Mouse (Mus musculus) CD4-positive helper T cell, adult 2 months (primary cell): Measurements from ENCODE around the gene Galr3.

Experiments used
- DNase-seq: peaks from one replicate; pipeline ENCODE4 v3.0.0-alpha.2; 2012; ENCODE audit warnings: low read depth, missing footprints, low spot score

The Galr3 gene

DNA sequence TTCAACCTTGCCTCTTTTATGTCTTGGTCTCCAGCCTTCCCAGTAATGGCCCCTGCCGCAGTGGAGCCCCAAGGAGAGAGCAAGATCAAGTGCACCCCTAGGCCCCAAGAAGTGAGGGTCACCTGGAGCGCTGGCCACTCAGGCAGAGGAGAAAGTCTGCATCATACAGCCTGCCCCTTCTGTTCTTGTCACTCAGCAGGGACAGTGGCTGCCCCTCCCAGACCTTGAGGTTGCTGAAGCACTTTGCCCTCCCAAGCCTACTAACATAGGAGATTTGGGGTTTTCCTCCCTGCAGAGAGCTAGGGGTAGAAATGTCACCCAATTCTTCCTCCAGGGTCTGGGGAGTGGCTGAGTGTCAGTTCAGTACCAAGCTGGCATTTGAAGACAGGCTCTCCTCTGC is 10.7 kb downstream of the Galr3 start:
- DNase-seq: no peak

DNA sequence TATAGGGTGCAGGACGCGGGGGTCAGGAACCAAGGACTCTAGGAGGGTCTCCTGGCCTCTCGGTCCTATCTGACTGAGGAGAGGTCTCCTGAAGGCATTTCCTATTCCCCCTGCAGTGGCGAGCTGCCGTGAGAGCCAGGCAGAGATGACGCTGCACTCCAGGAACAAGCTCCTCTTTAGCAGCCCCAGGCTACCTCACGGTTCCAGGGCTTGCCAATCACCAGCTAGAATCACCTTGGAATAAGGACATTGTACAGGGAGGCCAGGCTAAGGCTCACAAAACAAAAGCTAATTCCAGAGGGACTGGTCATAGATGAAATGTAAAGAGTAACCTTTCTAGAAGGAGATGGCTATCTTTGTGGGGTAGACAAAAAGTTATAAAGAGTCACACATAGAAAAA is 14.9 kb downstream of the Galr3 start:
- DNase-seq: no peak

DNA sequence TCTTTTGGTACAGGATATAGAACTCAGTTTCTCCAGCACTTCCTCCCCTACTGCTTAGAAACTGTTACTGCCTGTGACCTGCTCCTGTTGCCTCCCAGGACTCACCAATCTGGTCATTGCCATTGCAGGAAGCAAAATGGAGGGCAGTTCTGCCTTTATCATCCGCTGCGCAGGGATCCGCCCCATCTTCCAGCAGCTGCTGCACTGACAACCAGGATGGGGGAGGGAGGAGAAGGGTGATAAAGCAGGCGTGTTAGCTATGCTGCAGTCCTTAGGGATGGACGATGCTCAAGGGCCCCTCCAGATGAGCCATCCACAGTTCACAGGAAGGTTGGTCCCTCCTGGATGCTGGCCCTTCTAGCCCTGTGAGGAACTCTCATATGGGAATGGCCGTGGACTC is 16.2 kb downstream of the Galr3 start:
- no peak for DNase-seq

DNA sequence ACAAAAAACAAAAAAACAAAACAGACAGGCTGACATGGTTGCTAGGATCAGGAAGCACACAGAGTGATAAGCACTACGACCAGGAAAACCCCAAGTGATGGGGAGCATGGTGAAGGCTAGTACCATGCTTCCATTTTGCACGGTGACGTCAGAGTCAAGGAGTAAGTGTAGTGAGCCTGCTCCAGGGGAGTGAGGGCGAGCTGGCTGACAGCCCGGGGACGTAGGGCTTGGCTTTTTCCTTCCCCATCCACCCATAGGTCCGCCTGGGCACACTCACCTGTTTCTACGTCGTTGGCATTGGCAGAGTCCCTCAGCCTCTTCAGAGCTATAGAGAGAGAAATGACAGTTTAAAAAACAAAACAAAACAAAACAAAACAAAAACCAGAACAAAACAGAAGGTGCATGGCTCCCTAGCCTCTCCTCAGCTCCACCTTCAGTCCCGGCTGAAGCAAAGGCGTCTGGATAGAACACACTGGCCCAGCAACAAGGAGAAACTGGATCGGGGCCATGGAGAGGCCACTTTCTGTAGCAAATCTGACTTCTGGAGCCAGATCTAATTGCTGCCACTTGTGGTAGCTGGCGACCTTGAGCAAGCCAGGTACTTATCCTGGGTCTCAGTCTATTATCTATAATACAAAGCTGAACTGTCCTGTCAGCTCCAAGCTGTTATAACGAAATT is 19.3 kb downstream of the Galr3 start:
- no peak for DNase-seq

DNA sequence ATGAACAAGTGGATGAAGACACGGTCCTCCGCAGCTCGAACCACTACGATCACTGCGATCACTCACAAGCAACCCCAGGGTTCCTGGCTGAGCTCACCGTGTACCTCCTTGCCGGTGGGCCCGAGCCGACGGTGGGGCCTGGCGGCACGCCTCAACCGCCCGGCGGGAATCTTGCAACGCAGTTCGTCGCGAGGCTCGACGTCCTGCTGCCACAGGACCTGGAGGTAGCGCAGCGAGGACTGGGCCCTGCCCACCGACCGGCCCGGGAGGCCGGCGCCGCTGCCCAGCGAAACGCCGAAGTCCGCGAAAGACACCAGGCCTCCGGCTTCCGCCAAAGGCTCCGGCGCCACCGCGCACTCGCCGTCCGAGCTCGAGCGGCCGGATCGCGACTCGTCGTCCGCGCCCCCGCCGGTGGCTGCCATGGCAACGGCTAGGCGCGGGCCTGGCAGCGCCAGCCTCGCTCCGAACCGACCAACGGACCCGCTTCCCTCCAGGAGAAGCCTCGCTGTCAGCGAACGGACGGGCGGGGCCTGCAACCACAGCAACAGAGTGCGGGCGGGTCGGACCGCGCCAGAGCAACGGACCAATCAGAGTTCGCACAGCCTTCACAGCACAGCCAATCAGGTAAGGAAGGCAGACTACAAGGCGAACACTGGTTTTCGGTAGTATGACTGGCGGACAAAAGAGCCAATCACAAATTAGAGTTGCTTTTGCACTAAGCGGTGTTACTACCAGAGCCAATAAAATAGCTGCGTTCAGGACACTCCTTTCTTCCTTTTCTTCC is 20.9 kb downstream of the Galr3 start, which contains the start of gene Ankrd54:
Gene Ankrd54 (minus strand): TSS at position 518 of the 784 bp plus-strand sequence.
- peak; percentile 100 for DNase-seq

DNA sequence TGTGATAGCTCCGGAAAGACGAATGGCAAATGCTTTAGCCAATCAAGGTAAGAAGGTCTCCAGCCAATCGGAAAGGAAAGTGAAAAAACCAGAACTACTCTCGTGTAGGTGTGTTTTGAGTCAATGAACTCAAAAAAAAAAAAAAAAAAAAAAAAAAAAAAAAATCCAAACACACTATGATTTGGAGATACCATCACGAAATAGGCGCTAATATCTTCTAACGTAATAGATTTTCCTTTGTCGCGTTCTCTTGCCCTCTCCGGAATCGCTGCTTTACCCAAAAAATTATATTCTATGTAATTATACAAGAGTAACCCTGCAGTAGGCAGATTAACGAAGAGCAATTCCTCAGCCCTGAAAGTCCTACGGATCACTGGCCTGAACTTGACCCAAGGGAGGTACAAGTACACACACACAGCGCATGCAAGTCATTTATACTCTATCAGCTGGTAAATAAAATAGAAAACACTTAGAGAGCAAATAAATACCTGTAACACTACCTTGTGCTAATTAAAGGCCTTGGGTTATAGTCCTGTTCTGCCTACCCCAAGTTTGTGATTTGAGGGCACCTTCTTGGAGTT is 21.6 kb downstream of the Galr3 start:
- peak; percentile 16 for DNase-seq

DNA sequence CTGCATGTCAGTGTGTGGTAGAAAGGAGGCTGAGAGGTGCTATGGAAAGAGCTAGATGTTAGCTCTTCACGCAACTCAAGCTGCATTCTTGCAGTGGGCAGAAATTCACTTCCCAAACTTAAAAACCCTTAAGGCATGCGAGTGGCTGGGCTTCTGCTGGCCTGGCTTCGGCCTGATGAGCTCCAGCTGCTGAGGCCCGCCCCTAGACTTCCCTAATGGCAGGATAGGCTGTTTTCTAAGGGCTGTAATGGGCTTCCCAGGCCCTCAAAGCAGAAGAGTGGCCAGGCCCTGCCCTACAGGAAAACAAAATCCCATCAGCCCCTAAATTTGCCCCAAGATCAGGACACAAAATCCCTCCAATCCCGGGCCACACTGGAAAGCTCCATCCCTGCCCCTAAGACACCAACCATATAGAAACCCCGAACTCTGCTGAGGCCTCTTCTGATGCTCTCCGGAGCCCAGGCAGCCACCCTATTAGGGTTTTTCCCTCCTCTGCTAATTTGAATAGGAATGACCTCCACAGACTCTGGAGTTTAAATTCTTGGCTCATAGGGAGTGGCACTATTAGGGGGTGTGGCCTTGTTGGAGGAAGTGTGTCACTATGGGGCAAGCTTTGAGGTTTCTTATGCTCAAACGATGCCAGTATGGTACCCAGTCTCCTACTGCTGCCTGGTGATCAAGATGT is 23.5 kb downstream of the Galr3 start:
- no peak for DNase-seq

DNA sequence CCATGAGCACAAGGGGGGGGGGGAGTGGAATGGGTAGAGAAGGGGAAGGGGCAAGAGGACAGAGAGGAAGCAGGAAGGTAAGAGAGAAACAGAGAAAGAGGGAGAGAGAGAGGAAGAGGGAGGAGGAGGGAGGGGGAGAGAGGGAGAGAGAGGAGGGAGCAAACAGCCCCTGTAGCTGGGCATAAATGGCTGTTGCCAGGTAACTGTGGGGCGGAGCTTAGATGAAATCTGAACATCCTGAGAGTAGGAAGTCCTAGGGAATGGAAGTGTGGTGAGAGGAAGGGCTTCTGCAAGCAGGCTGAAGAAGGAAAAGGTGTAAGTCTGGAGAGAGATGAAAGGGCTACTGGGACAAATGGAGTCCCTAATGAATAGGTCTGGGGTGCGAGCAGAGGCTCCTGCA is 24.6 kb downstream of the Galr3 start:
- no peak for DNase-seq

DNA sequence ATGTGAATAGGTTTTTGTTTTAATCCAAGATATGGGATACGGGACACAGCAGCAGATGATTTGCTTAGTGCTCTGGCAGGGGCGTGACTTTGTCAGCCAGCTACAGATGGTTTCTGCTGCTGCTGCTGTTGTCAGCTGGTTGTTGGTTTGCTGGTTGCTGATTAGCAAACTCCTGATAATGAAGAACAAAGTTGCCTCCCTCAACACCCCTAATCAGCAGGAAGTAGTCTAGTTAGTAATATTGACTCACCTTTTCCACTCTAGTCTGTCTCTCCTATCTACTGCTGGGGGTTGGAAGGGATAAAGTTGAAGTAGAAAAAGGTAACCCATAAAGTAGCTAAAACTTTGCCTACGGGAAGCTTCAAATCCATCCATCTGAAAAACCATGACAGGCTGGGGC is 25.9 kb downstream of the Galr3 start:
- peak; percentile 50 for DNase-seq

DNA sequence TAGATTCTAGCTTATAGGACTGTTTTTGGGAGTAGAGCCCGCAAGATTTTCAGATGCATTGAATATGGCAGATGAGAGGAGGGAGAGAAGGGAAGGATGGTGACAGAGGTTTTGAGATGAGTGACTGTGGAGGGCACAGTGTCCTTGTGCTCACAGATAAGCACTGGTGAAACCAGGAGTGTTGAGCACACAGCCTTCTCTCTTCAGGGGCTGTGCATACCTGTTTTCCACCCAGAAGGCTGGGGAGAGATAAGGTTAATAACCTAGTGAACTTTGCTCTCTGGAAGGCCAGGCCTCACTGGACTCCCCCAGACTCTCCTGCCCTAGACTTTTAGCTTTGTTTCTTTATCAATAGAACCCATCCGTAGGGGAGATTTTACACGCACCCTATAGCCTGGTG is 26.7 kb downstream of the Galr3 start:
- DNase-seq: no peak

DNA sequence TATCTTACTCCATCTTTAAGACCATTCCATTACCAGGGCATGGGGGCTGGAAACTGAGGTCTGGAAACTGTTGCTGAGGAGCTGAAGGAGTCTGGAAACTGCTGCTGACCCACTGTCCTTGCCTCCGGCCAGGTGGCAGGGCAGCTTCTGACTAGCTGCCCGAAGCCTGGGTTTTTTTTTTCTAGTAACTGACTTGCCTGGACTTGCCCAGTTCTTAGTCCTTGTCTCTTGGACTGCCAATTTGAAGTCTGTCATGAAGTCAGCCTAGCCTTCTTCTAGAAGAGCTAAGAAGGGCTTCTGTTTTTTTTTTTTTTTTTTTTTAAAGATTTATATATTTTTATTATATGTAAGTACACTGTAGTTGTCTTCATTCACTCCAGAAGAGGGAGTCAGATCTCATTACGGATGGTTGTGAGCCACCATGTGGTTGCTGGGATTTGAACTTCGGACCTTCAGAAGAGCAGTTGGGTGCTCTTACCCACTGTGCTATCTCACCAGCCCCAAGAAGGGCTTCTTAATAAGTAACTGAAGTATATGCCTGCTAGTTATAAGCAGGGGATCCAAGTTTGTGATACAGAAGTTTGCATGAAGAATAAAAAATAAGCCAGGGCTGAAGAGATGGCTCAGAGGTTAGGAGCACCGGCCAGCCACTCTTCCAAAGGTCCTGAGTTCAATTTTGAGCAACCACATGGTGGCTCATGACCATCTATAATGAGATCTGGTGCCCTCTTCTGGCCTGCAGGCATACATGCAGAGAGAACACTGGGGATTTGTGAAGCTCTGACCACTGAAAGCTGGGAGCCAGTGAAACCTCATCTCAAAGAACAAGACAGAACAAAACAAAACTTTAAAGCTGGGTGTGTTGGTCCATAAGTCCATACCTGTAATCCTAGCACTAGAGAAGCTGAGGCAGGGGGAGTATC is 29.7 kb downstream of the Galr3 start:
- DNase-seq: peak; percentile 58

DNA sequence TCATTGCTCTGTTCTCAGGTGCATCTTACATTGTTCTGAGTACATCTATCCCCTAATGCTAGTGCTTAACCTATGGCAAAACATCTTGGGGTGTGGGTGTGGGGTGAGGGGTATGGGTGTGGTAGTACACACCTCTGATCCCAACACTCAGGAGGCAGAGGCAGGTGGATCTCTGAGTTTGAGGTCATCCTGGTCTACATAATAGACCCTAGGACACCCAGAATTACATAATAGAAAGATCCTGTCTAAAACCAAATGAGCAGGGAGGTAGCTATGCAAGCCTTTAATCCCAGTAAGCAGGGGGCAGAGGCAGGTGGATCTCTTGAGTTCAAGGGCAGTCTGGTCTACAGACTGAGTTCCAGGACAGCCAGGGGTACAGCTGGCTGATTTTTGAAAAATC is 32.1 kb downstream of the Galr3 start:
- DNase-seq: no peak

DNA sequence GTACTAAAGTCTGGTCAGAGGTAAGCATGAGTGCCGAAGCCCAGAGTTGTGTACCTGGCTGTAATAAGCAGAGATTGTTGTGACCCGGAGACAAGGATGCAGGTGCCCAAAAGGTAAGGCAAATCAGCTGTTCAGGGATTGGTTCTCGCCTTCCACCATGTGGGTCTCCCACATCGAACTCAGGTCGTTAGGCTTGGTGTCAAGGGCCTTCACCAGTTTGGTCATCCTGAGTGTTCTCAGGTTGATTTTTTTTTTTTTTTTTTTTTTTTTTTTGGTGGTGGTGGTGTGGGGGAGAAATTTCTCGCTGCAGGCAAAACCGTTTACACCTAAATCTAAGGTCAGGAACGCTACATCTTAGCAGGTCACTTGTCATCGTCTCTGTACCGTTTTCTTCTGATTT is 32.8 kb downstream of the Galr3 start:
- no peak for DNase-seq

DNA sequence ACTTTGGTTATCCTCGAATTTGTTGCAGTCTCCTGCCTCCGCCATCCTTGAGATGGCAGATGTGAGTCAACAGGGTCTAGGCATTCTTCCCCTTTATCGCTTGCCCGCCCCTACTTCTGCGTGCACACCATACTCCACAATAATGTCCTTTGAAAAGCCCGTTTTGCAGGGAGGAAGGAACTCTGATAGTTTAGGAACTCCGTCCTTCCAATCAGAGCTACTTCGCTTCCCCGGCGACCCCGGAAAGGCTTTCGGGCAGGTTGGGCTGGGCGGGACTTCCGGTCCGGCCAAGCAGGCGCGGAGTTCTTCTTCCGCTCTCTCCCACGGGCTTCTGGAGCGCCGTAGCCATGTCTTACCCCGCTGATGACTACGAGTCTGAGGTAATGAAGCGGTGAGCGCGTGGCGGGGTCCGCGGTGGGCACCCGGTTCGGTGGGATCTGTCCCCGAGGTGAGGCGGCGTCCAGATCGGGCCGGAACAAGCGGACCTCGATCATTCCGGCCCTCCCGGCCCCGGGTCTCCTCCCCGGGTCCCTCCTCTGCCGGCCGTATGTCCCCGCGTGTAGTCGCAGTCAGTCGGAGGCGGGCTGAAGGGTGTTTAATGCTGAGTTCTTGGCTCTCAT is 33.3 kb downstream of the Galr3 start, which contains the start of gene Eif3l:
Gene Eif3l (plus strand): TSS at position 267 of the 620 bp plus-strand sequence.
- peak; percentile 88 for DNase-seq

DNA sequence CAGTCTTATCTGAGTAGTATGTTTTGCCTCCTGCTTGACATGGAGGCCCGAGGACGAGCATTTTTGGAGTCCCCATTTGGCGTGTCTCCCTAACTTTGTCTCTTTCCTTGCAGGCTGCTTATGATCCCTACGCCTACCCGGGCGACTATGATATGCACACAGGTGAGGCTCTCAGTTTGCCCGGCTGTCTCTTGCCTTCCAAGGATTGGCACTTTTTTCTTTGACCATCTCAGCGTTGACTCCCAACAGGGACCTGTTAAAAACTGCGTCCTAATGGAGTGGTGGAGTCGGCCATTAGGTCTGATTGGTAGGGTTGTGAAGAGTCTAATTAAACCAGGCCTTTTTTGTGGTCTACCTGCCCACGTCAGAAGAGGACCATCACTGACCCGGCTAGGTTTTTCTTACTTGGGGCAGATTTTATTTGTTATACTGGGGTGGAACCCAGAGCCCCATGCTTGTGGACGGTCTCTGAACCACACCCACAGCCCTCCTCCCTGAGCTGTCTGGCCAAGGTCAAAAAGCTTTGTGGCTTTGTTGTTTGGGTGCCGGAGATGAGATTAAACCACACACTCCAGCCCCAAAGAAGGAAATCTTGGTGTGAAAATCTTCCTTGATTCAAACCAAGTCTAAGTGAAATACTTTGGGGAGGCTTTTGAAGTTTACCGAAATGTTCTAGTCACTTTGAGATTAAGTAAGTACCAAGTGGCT is 34.1 kb downstream of the Galr3 start:
- DNase-seq: no peak

DNA sequence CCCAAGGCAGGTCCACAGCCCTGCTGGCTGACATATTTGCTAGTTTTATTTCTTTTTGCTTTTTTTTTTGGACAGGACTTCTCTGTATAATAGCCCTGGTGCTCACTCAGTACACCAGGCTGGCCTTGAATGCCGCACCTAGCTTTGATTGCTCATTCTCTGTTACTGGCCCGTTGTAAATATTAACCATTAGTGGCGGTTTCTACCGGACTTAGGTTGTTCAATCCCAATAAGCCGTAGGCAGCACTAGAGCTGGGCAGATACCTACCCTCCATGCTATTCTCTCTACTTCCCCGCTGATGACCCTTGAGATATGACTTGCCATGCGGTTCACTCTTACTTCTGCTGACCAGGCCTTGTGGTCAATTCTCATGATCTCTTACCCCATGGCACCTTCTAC is 37.9 kb downstream of the Galr3 start:
- DNase-seq: no peak

DNA sequence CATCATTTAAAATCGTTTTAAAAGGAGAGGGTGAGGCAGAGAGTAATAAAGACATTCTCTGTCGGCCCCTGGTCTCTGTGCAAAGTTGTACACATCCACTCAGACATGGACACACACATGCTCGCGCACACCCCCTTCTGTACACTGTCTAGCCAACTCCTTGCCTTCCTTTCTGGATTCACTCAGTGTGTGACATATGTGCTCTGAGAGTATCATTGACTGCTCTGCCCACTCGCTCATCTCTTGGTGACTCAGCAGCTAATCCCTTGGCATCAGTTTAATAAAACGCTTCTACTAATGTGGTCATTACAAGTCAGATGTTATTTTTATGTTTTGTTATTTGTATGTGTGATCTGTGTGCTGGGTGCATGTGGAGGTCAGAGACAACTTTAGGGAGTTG is 50.6 kb downstream of the Galr3 start:
- no peak for DNase-seq
